Mouse (Mus musculus): Measurements from ENCODE around the gene Gm20721. TPM values are rescaled to one million over a fixed set of nuclear protein-coding genes. Genes with fewer than 3 reads are reported as not detected.

The Gm20721 gene
- polyA plus RNA-seq, 1 experiment = 9.7 TPM

DNA sequence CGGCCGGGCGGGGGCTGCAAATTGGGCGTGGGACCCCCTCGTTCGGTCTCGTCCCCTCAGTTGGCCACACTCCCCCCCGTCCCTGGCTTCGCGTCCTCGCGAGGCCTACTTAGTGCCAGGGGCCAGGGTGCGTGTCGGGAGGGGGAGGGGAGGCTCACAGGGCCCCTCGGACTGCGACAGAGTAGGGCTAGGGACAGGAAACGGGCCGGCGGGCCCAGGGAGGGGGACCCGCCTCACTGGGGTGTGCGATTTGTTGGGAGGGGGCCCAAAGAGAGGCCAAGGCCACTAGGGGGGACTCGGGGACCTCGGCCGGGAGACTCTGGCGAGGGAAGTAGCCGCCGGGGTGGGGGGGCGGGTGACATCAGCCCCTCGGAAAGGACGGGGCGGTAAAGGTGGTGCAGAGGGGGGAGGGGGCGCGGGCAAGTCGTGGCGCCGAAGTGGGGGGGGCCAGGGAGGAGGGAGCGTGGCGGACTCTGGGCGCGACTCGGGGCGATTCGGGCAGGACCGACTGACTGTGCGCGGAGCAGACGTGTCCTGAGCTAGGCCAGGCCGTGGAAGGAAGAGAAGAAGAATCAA lies 15.8 kb downstream of the Gm20721 start:
- no peak overlapping the region for H3K4me2 ChIP-seq (ENCODE audit: low read depth)
- peak overlapping the region; percentile 99 for H3ac ChIP-seq (ENCODE audit: control insufficient read depth, insufficient read length)
- H3K4me3 ChIP-seq = peak overlapping the region; percentile 69
- TF ChIP-seq MYOG (IDR thresholded peaks at IDR 0.05; ENCODE audit: control insufficient read depth in 1 of 3, insufficient read depth in 1 of 3, insufficient read length in 2 of 3, low read depth in 2 of 3) (peak in 1 of 3 experiments; percentile 2), TCF3 (IDR thresholded peaks at IDR 0.05; ENCODE audit: insufficient read length, low read depth) (no peak), E2F4 (IDR thresholded peaks at IDR 0.05; ENCODE audit: insufficient read depth) (no peak), POLR2A (IDR thresholded peaks at IDR 0.05; ENCODE audit: insufficient read length, low read depth) (peak; percentile 63), POLR2AphosphoS2 (IDR thresholded peaks at IDR 0.05; ENCODE audit: insufficient read length, low read depth) (peak; percentile 71)
- peaks cover 56% of the 10 kb centered on the region for H3K79me2 ChIP-seq (ENCODE audit: control insufficient read depth, insufficient read depth)
- no peaks in the 10 kb centered on the region for H3K27me3 ChIP-seq (ENCODE audit: control insufficient read depth, insufficient read depth, insufficient read length)
- no peaks in the 10 kb centered on the region for H3K36me3 ChIP-seq (ENCODE audit: control insufficient read depth, insufficient read depth)

DNA sequence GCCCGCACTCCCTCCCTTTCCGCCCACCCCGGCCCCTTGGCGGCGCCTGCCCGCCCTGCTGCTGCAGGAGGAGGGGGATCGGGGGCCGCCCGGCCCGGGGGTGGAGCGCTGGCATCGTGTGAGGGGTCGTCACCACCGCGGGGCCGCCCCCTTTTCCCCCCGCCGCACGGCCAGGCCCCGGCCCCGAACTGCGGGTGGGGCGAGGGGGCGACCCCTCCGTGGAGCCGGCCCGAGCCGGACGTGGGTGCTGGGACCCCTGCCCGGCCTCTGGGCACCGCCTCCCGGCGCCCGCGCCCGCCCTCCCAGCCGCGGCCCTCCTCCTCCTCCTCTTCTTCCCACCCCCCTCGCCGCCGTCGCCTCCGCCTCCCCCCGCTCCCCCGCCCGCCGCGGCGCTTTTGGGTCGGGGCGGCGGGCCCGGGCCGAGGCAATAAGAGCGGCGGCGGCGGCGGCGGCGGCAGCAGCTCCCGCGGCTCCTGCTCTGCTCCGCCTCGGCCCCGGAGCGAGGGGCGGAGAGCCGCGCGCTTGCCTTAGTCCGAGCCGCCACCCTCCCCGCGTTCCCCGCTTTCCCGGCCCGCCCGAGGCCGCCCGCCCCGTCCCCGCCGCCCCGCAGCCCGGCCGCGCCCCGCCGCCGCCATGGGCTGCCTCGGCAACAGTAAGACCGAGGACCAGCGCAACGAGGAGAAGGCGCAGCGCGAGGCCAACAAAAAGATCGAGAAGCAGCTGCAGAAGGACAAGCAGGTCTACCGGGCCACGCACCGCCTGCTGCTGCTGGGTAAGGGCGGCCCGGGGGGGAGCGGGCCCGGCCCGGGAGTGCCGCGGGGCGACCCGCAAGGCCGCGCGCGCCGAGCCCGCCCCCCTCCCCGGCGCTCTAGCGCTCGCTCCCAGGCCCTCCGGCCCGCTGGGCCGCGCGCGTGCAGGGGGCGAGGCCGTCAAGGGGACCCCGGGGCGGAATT lies 16.6 kb downstream of the Gm20721 start:
- peak overlapping the region; percentile 99 for H3ac ChIP-seq (ENCODE audit: control insufficient read depth, insufficient read length)
- peak; percentile 65 for TF ChIP-seq POLR2A (IDR thresholded peaks at IDR 0.05; ENCODE audit: insufficient read length, low read depth)
- peak; percentile 42 for TF ChIP-seq POLR2AphosphoS2 (IDR thresholded peaks at IDR 0.05; ENCODE audit: insufficient read length, low read depth)
- TF ChIP-seq SRF (IDR thresholded peaks at IDR 0.05; ENCODE audit: control insufficient read depth, insufficient read length, low read depth) = no peak
- peak overlapping the region; percentile 69 for H3K4me3 ChIP-seq
- H3K27me3 ChIP-seq (ENCODE audit: control insufficient read depth, insufficient read depth, insufficient read length) = no peaks in the 10 kb centered on the region
- peak overlapping the region; percentile 81 for H3K4me2 ChIP-seq (ENCODE audit: low read depth)
- no peaks in the 10 kb centered on the region for H3K36me3 ChIP-seq (ENCODE audit: control insufficient read depth, insufficient read depth)
- peaks cover 48% of the 10 kb centered on the region for H3K79me2 ChIP-seq (ENCODE audit: control insufficient read depth, insufficient read depth)

DNA sequence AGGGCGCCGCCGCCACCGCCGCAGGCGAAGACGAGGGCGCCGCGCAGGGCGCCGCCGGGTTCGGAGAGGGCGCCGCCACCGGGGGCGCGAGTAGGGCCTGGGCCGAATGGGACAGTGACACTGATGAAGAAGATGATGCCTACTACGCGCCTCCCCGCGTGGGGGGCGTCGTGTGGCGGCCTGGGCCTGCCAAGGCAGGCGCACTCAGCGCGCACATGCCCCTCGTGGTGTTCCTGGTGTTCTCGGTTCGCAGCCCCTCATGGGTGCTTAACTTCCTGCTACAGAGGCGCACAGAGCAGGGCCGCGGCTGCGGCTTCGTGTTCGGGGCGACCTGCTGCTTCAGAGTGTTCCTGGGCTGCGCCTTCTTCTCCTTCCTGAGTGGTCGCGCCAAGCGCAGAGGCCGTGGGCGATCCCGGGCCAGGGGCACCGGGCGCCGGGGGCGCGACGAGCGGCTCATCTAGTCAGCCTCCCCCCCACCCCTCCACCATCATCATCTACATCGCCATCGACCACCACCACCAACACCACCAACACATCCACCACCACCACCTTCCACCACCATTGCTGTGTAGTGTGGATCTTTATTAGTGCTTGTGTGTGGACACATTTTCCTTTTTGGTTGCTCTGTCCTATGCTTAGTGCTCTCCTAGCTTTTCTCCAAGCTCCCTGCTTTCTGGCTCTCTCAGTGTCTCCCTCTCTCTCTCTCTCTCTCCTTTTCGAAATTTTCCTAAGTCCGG lies 17.4 kb downstream of the Gm20721 start:
- H3K27me3 ChIP-seq (ENCODE audit: control insufficient read depth, insufficient read depth, insufficient read length) = no peaks in the 10 kb centered on the region
- peak overlapping the region; percentile 69 for H3K4me3 ChIP-seq
- peaks cover 39% of the 10 kb centered on the region for H3K79me2 ChIP-seq (ENCODE audit: control insufficient read depth, insufficient read depth)
- H3ac ChIP-seq (ENCODE audit: control insufficient read depth, insufficient read length) = peak overlapping the region; percentile 99
- H3K36me3 ChIP-seq (ENCODE audit: control insufficient read depth, insufficient read depth) = no peaks in the 10 kb centered on the region
- no peak for TF ChIP-seq MYOG (IDR thresholded peaks at IDR 0.05; ENCODE audit: control insufficient read depth in 1 of 3, insufficient read depth in 1 of 3, insufficient read length in 2 of 3, low read depth in 2 of 3)
- TF ChIP-seq USF1 (IDR thresholded peaks at IDR 0.05; ENCODE audit: low read depth) = no peak
- TF ChIP-seq SRF (IDR thresholded peaks at IDR 0.05; ENCODE audit: control insufficient read depth, insufficient read length, low read depth) = no peak
- no peak for TF ChIP-seq POLR2AphosphoS2 (IDR thresholded peaks at IDR 0.05; ENCODE audit: insufficient read length, low read depth)
- peak; percentile 29 for TF ChIP-seq POLR2A (IDR thresholded peaks at IDR 0.05; ENCODE audit: insufficient read length, low read depth)
- TF ChIP-seq CEBPB (IDR thresholded peaks at IDR 0.05; ENCODE audit: insufficient read depth, poor library complexity, severe bottlenecking) = no peak
- TF ChIP-seq REST (IDR thresholded peaks at IDR 0.05; ENCODE audit: insufficient read depth, insufficient read length) = no peak
- peak overlapping the region; percentile 81 for H3K4me2 ChIP-seq (ENCODE audit: low read depth)

GRCm38 (mm10) chr2:174328358-174328905 lies 18.1 kb downstream of the Gm20721 start:
- H3K27me3 ChIP-seq (ENCODE audit: control insufficient read depth, insufficient read depth, insufficient read length) = no peaks in the 10 kb centered on the region
- H3K4me3 ChIP-seq = peak overlapping the region; percentile 69
- no peak for TF ChIP-seq TCF12 (IDR thresholded peaks at IDR 0.05; ENCODE audit: insufficient read depth, poor library complexity, severe bottlenecking)
- TF ChIP-seq REST (IDR thresholded peaks at IDR 0.05; ENCODE audit: insufficient read depth, insufficient read length) = no peak
- no peak for TF ChIP-seq SRF (IDR thresholded peaks at IDR 0.05; ENCODE audit: control insufficient read depth, insufficient read length, low read depth)
- no peak for TF ChIP-seq TCF3 (IDR thresholded peaks at IDR 0.05; ENCODE audit: insufficient read length, low read depth)
- TF ChIP-seq MYOG (IDR thresholded peaks at IDR 0.05; ENCODE audit: control insufficient read depth in 1 of 3, insufficient read depth in 1 of 3, insufficient read length in 2 of 3, low read depth in 2 of 3) = no peak
- no peak for TF ChIP-seq MAX (IDR thresholded peaks at IDR 0.05; ENCODE audit: low read depth)
- TF ChIP-seq USF1 (IDR thresholded peaks at IDR 0.05; ENCODE audit: low read depth) = no peak
- TF ChIP-seq MYOD1 (IDR thresholded peaks at IDR 0.05; ENCODE audit: control insufficient read depth in 1 of 3, insufficient read length in 2 of 3, low read depth in 2 of 3) = no peak
- no peak for TF ChIP-seq POLR2AphosphoS2 (IDR thresholded peaks at IDR 0.05; ENCODE audit: insufficient read length, low read depth)
- TF ChIP-seq E2F4 (IDR thresholded peaks at IDR 0.05; ENCODE audit: insufficient read depth) = no peak
- no peak for TF ChIP-seq POLR2A (IDR thresholded peaks at IDR 0.05; ENCODE audit: insufficient read length, low read depth)
- TF ChIP-seq CEBPB (IDR thresholded peaks at IDR 0.05; ENCODE audit: insufficient read depth, poor library complexity, severe bottlenecking) = no peak
- no peaks in the 10 kb centered on the region for H3K36me3 ChIP-seq (ENCODE audit: control insufficient read depth, insufficient read depth)
- H3K4me2 ChIP-seq (ENCODE audit: low read depth) = peak overlapping the region; percentile 81
- H3K79me2 ChIP-seq (ENCODE audit: control insufficient read depth, insufficient read depth) = peaks cover 33% of the 10 kb centered on the region
- peak overlapping the region; percentile 99 for H3ac ChIP-seq (ENCODE audit: control insufficient read depth, insufficient read length)
